17 mouse cellular contexts compared by ENCODE assay signal in genomic region chr11:100790644-100791043, GRCm38 (mm10). TPM values are rescaled to one million over a fixed set of nuclear protein-coding genes. Genes with fewer than 3 reads are reported as not detected.
DNase-seq lines count a peak whose midpoint lies in the region; ATAC-seq and TF ChIP-seq lines count a peak whose summit lies in the region.
"Not testable (repeated sequence)": the region's sequence is repeated elsewhere in the genome, so short reads cannot be mapped to it uniquely, and the experiment has no call there.
"Had no signal": no experiment of that assay in that cellular context is flagged by ENCODE, and none has a peak within 500 bp of the region (broad histone marks: within the 10 kb centered on the region; RNA-seq: fewer than 3 reads in every experiment).

No protein-coding gene starts in this region.

- not testable (repeated sequence) for H3K4me2 ChIP-seq in hindbrain, postnatal 0 days (ENCODE audit: low read depth, low read length)

- H3K27me3 ChIP-seq in hindbrain, postnatal 0 days (ENCODE audit: insufficient read depth, low read length): not testable (repeated sequence)

- peak; percentile 78 for DNase-seq in adrenal gland, adult 2 months
- peak; percentile 59 for DNase-seq in cerebellum, adult 8-10 months
- peak; percentile 93 for DNase-seq in fibroblast of lung, adult 2 months (ENCODE audit: low read depth)
- DNase-seq in heart, adult 18-20 months: peak; percentile 81 to 83
- peak; percentile 49 for DNase-seq in hindbrain, postnatal 0 days (ENCODE audit: low spot score)
- DNase-seq in layer of hippocampus, postnatal 14 days (ENCODE audit: low spot score in 2 of 2): peak; percentile 51 to 84
- peak; percentile 29 for DNase-seq in lung, postnatal 36 days
- DNase-seq in skeletal muscle tissue, adult 2 months (ENCODE audit: low read depth, low spot score): peak; percentile 88

- 0 out of 2 replicates have a peak overlapping the region, but pooled peaks have one; percentile 2 for H3K27ac ChIP-seq in hindbrain, postnatal 0 days

- H3K4me1 ChIP-seq in hindbrain, postnatal 0 days (ENCODE audit: insufficient read depth, low read length): not testable (repeated sequence)

- peaks cover 15% of the 10 kb centered on the region; the same call in 1 of the 2 replicates for H3K36me3 ChIP-seq in hindbrain, postnatal 0 days (ENCODE audit: insufficient read depth, low read length)

- H3K9me3 ChIP-seq in hindbrain, postnatal 0 days (ENCODE audit: low read length): not testable (repeated sequence)

- 54% methylated on average over 9 of the region's 9 CpGs for WGBS in hindbrain, postnatal 0 days

- not testable (repeated sequence) for TF ChIP-seq CTCF in hindbrain, postnatal 0 days (IDR thresholded peaks at IDR 0.05; ENCODE audit: low read depth)

- ATAC-seq in hindbrain, postnatal 0 days: peak; percentile 53; the same call in 1 of the 2 replicates

- H3K9ac ChIP-seq in hindbrain, postnatal 0 days (replicated peaks; ENCODE audit: low read length): not testable (repeated sequence)

- not testable (repeated sequence) for H3K4me3 ChIP-seq in hindbrain, postnatal 0 days (ENCODE audit: low read length)

RNA-seq across cellular contexts. Expression of gene Ghdc, which starts 19.9 kb away (rescaled TPM):
- 10 to 100 TPM; 21.6 to 26.0 TPM for total RNA-seq in adrenal gland, adult 2 months (2021)
- polyA plus RNA-seq in adrenal gland, adult 2 months (2012; rRNA removed): 26.8 and 27.6 TPM in 2 replicates
- total RNA-seq in heart, adult 18-20 months (2021): 10 to 100 TPM in 1 of 2 experiments, 1 to 10 TPM in 1; 9.8 to 13.4 TPM
- total RNA-seq in hindbrain, postnatal 0 days (2014; rRNA removed): 15.9 and 20.9 TPM in 2 replicates
- 7.5 and 8.3 TPM in 2 replicates for polyA plus RNA-seq in hindbrain, postnatal 0 days (2015; fragmentation: Nextera tagmentation; extraction: Ambion mirVana)
- 1 to 10 TPM; 7.0 to 8.7 TPM for total RNA-seq in layer of hippocampus, postnatal 14 days (2021)

RNA-seq across cellular contexts. Expression of gene Hcrt, which starts 27.9 kb away (rescaled TPM):
- not detected for total RNA-seq in adrenal gland, adult 2 months (2021)
- not detected in 2 replicates for polyA plus RNA-seq in adrenal gland, adult 2 months (2012; rRNA removed)
- total RNA-seq in heart, adult 18-20 months (2021): not detected
- total RNA-seq in hindbrain, postnatal 0 days (2014; rRNA removed): 6.9 TPM in 1 of 2 replicates, not detected in the other
- 0.88 and 1.2 TPM in 2 replicates for polyA plus RNA-seq in hindbrain, postnatal 0 days (2015; fragmentation: Nextera tagmentation; extraction: Ambion mirVana)
- total RNA-seq in layer of hippocampus, postnatal 14 days (2021): not detected
- total RNA-seq: adrenal gland, adult 18-20 months; common myeloid progenitor, adult 5-6 weeks; layer of hippocampus, postnatal 25 days had no signal
- polyA plus RNA-seq: erythroblast, embryonic 14.5 days; hindbrain, embryonic 11.5 days; intestine, postnatal 0 days; liver, embryonic 12.5 days; midbrain, embryonic 14.5 days; stomach, embryonic 15.5 days had no signal

RNA-seq across cellular contexts. Expression of gene Kcnh4, which starts 30.9 kb away (rescaled TPM):
- under 1 TPM; 0.28 to 0.32 TPM for total RNA-seq in adrenal gland, adult 2 months (2021)
- polyA plus RNA-seq in adrenal gland, adult 2 months (2012; rRNA removed): 0.45 and 0.57 TPM in 2 replicates
- not detected for total RNA-seq in heart, adult 18-20 months (2021)
- 10.0 and 12.9 TPM in 2 replicates for total RNA-seq in hindbrain, postnatal 0 days (2014; rRNA removed)
- 3.6 and 4.2 TPM in 2 replicates for polyA plus RNA-seq in hindbrain, postnatal 0 days (2015; fragmentation: Nextera tagmentation; extraction: Ambion mirVana)
- 1 to 10 TPM; 1.0 to 1.3 TPM for total RNA-seq in layer of hippocampus, postnatal 14 days (2021)
- total RNA-seq: common myeloid progenitor, adult 5-6 weeks had no signal
- polyA plus RNA-seq: erythroblast, embryonic 14.5 days; liver, embryonic 12.5 days had no signal

RNA-seq across cellular contexts. Expression of gene Rab5c, which starts 52.6 kb away (rescaled TPM):
- 100 to 1,000 TPM; 191 to 196 TPM for total RNA-seq in adrenal gland, adult 2 months (2021)
- polyA plus RNA-seq in adrenal gland, adult 2 months (2012; rRNA removed): 201 and 238 TPM in 2 replicates
- 10 to 100 TPM; 53.9 to 59.8 TPM for total RNA-seq in heart, adult 18-20 months (2021)
- 246 and 248 TPM in 2 replicates for total RNA-seq in hindbrain, postnatal 0 days (2014; rRNA removed)
- 34.1 and 34.4 TPM in 2 replicates for polyA plus RNA-seq in hindbrain, postnatal 0 days (2015; fragmentation: Nextera tagmentation; extraction: Ambion mirVana)
- 100 to 1,000 TPM; 145 to 150 TPM for total RNA-seq in layer of hippocampus, postnatal 14 days (2021)

RNA-seq across cellular contexts. Expression of gene Stat5b, which starts 59.9 kb away (rescaled TPM):
- total RNA-seq in adrenal gland, adult 2 months (2021): 10 to 100 TPM; 60.3 to 65.3 TPM
- polyA plus RNA-seq in adrenal gland, adult 2 months (2012; rRNA removed): 43.8 and 53.8 TPM in 2 replicates
- total RNA-seq in heart, adult 18-20 months (2021): 10 to 100 TPM; 55.0 to 60.1 TPM
- 21.8 and 25.0 TPM in 2 replicates for total RNA-seq in hindbrain, postnatal 0 days (2014; rRNA removed)
- 12.5 and 12.8 TPM in 2 replicates for polyA plus RNA-seq in hindbrain, postnatal 0 days (2015; fragmentation: Nextera tagmentation; extraction: Ambion mirVana)
- 10 to 100 TPM; 12.5 to 16.2 TPM for total RNA-seq in layer of hippocampus, postnatal 14 days (2021)

Comparison
In these comparisons a context has a peak if more than half of its experiments do, and no peak if none do; other contexts are left out.
1. DNase-seq: peak in every context shown above with its lines; median percentile 93 in fibroblast of lung, adult 2 months; 88 in skeletal muscle tissue, adult 2 months; 82 in heart, adult 18-20 months; 78 in adrenal gland, adult 2 months; 68 in layer of hippocampus, postnatal 14 days; 59 in cerebellum, adult 8-10 months; 49 in hindbrain, postnatal 0 days; 29 in lung, postnatal 36 days.